Mouse (Mus musculus) kidney, adult 2 months (tissue): ENCODE measurements around the gene Psg26.

ENCODE experiments used
- CTCF ChIP-seq: fragments of 200-500 bp; conservative IDR thresholded peaks from 2 replicates; pipeline ENCODE4 v1.5.1; 2011; ENCODE audit warnings: low read depth, mild to moderate bottlenecking, control low read depth, low read length, moderate library complexity, mixed read lengths; ENCODE audit not compliant: insufficient read depth, insufficient read length
- POLR2A ChIP-seq: fragments of 200-500 bp; IDR thresholded peaks from one replicate; pipeline ENCODE4 v1.6.1; 2011; ENCODE audit warnings: low read depth, low read length, control low read depth

GRCm38 (mm10) chr7:18484077-18484476, at the start of gene Psg26:
- no peak for TF ChIP-seq CTCF
- TF ChIP-seq POLR2A: no peak
